Mouse (Mus musculus) forebrain, embryonic 11.5 days (tissue): ENCODE measurements around the gene Tceanc. TPM values are rescaled to one million over a fixed set of nuclear protein-coding genes. Genes with fewer than 3 reads are reported as not detected.

Experiments
- ATAC-seq: fragments of 200-750 bp; cut with Nextera tagmentation; replicated peaks from 2 replicates; pipeline ENCODE4 v1.8.0; 2017; ENCODE audit warnings: moderate TSS enrichment; ENCODE audit not compliant: low FRiP score
- DNase-seq: peaks from one replicate; pipeline ENCODE4 v3.0.0-alpha.2; 2017; ENCODE audit warnings: low spot score
- H3K27ac ChIP-seq: fragments of 300-500 bp; sonication (generic); 2 replicates; pipeline ENCODE4 v1.5.1; 2014; ENCODE audit warnings: low read depth, low read length
- H3K27me3 ChIP-seq: fragments of 300-500 bp; sonication (generic); 2 replicates; pipeline ENCODE4 v1.6.1; 2014; ENCODE audit warnings: mild to moderate bottlenecking, low read length, mixed read lengths; ENCODE audit not compliant: control insufficient read depth, insufficient read depth
- H3K36me3 ChIP-seq: fragments of 300-500 bp; sonication (generic); 2 replicates; pipeline ENCODE4 v1.6.1; 2014; ENCODE audit warnings: mild to moderate bottlenecking, low read length, moderate library complexity, mixed read lengths; ENCODE audit not compliant: control insufficient read depth, insufficient read depth
- H3K4me1 ChIP-seq: fragments of 300-500 bp; sonication (generic); replicated peaks from 2 replicates; pipeline ENCODE4 v1.6.1; 2014; ENCODE audit warnings: low read length, mixed read lengths; ENCODE audit not compliant: control insufficient read depth, insufficient read depth
- H3K4me2 ChIP-seq: fragments of 300-500 bp; sonication (generic); 2 replicates; pipeline ENCODE4 v1.6.1; 2014; ENCODE audit warnings: low read depth, mild to moderate bottlenecking, low read length, moderate library complexity, mixed read lengths; ENCODE audit not compliant: severe bottlenecking
- H3K4me3 ChIP-seq: fragments of 300-500 bp; sonication (generic); 2 replicates; pipeline ENCODE4 v1.5.1; 2014; ENCODE audit warnings: low read depth, low read length
- H3K9ac ChIP-seq: fragments of 300-500 bp; sonication (generic); 2 replicates; pipeline ENCODE4 v1.6.1; 2014; ENCODE audit warnings: low read length
- H3K9me3 ChIP-seq: fragments of 300-500 bp; sonication (generic); 2 replicates; pipeline ENCODE4 v1.6.1; 2016; ENCODE audit warnings: low read length, mixed read lengths; ENCODE audit not compliant: control insufficient read depth
- WGBS: fragments of 180-500 bp; shearing (Covaris S2); extraction: QIAGEN DNeasy Blood & Tissue Kit; methylation state at CpG from one replicate; pipeline ENCODE4 v1.1.7; 2014; 5-methylcytosine and 5-hydroxymethylcytosine counted together
- polyA plus RNA-seq: library from polyadenylated mRNA; unstranded; fragments of >200 nt; fragmentation: Nextera tagmentation; extraction: Ambion mirVana; gene quantifications from 2 replicates; pipeline ENCODE4 v1.2.1, GENCODE M21; 2014

The Tceanc gene
- 14.5 and 16.0 TPM in 2 replicates for polyA plus RNA-seq

DNA sequence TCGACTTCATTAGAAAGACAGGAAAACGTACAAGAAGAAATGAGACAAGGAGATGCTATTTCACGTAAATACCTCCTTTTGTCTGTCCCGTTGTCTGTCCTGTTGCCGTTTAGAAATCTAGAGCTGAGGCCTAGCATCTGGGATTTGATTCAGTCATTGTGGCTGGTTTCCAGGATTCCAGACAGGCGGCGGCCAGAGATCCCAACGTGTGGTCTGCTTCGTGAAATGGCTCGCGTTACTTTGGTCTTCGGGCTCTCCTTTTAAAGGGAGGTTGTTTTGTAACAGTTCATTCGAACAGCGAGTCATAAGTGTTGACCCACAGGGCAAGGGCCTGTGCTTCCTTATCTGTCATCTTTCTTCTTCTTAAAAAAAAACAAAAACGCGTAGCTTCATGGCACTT lies at the start of gene Tceanc:
Gene Tceanc, minus strand, starts transcription at position 223 of the 400 bp plus-strand sequence.
- no peak within 1 kb of the TSS for H3K27ac ChIP-seq
- DNase-seq (no peak), ATAC-seq (no peak)
- no peaks in the 10 kb centered on the region for H3K4me1 ChIP-seq
- 79% methylated on average over 16 of the region's 16 CpGs for WGBS
- no peak within 1 kb of the TSS for H3K4me2 ChIP-seq
- no peaks in the 10 kb centered on the region for H3K36me3 ChIP-seq
- no peak within 1 kb of the TSS for H3K4me3 ChIP-seq
- H3K27me3 ChIP-seq: peaks cover 2% of the 10 kb centered on the region; the same call in 1 of the 2 replicates
- no peak within 1 kb of the TSS for H3K9ac ChIP-seq
- H3K9me3 ChIP-seq: no peaks in the 10 kb centered on the region

DNA sequence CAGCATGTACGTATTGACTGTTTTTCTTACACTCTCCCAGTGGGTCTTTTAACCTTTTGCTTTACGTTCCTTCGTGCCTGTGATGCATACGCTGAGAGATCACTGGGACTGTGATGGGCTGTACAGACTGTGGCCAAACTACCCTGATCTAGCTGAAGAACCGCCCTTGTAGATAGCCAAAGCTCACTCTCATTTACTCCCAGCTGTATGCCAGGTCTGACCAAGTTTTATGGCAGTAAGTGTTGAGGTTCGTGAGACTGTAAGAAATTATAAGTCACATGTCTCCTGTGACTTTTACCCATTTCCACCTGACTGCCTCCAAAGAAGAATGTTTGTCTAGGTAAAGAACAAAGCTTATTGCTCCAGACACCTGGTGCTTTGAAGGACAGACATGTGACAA lies 47.6 kb upstream of the Tceanc start:
- 85% methylated on average over 6 of the region's 6 CpGs for WGBS
- no peaks in the 10 kb centered on the region for H3K9me3 ChIP-seq
- no peaks in the 10 kb centered on the region for H3K4me1 ChIP-seq
- DNase-seq: no peak
- no peaks in the 10 kb centered on the region; the same call in 1 of the 2 replicates for H3K27me3 ChIP-seq
- no peaks in the 10 kb centered on the region for H3K36me3 ChIP-seq
- no peak overlapping the region for H3K9ac ChIP-seq
- ATAC-seq: no peak
- no peak overlapping the region for H3K4me3 ChIP-seq
- H3K4me2 ChIP-seq: no peak overlapping the region
- H3K27ac ChIP-seq: no peak overlapping the region

DNA sequence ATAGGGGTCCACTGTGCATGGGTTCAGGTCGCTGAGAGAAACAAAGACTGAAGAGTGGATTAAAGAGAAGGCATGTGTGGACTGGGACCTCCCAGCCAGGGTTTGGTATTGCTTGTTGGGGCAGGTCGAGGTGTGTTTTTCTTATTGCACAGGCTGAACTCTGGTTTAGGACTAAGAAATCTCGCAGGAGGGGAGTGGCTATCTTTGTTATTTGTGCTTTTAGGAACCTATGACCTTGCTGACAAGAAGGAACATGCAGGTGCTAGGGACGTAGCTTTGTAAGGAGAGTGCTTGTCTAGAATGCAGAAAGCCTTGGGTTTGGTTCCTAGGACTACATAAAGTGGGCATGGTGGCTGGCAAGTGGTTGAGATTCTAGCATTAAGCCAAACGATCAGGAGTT lies 47.0 kb upstream of the Tceanc start:
- DNase-seq (no peak), ATAC-seq (no peak)
- Histone ChIP-seq H3K27ac (no peak overlapping the region), H3K27me3 (no peaks in the 10 kb centered on the region; the same call in 1 of the 2 replicates), H3K9ac (no peak overlapping the region), H3K4me1 (no peaks in the 10 kb centered on the region), H3K9me3 (no peaks in the 10 kb centered on the region), H3K4me2 (no peak overlapping the region), H3K36me3 (no peaks in the 10 kb centered on the region), H3K4me3 (no peak overlapping the region)
- 82% methylated on average over 5 of the region's 5 CpGs for WGBS

DNA sequence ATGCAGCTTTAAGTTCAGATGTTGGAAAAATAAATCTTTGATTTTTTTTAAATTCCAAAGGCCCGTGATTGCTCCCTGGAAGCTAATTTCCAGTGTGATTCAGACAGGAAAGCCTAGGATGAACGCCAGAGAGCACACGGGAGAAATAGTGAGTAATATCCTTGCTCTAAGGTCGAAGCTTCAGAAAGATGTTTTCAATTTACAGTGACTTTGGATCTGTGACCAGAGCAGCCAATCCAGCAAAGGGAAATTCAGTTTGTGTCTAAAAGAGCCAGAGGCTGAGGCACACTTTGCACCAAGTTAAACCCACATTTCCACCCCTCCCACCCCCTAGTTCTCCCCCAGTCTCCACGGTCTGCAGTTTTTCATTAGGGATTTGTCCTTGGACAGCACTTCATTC lies 46.5 kb upstream of the Tceanc start:
- Histone ChIP-seq H3K4me1 (no peaks in the 10 kb centered on the region), H3K27me3 (no peaks in the 10 kb centered on the region; the same call in 1 of the 2 replicates), H3K36me3 (no peaks in the 10 kb centered on the region), H3K27ac (no peak overlapping the region), H3K4me3 (no peak overlapping the region), H3K9me3 (no peaks in the 10 kb centered on the region), H3K9ac (no peak overlapping the region), H3K4me2 (no peak overlapping the region)
- ATAC-seq (no peak), DNase-seq (no peak)
- 68% methylated on average over 5 of the region's 5 CpGs for WGBS

DNA sequence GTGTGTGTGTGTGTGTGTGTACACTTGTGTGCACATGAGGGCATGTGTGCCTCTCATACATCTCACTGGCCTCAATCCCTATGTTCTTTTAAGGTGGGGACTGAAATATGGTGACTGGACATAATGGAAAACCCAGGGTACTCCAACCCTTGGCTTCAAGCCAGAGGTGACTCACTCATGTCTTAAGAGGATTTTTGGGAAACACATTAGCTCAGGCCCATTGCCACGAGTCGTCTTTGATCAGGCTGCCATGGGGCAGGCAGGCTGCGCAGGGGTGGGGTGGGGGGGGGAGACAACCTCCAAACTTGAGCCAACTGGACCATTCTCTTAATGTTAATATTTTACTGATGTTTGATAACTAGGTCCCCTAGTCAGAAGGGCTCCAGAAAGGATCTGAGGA lies 41.0 kb upstream of the Tceanc start:
- Histone ChIP-seq H3K4me2 (no peak overlapping the region), H3K9ac (no peak overlapping the region), H3K4me3 (no peak overlapping the region), H3K9me3 (no peaks in the 10 kb centered on the region), H3K27ac (no peak overlapping the region), H3K27me3 (no peaks in the 10 kb centered on the region; the same call in 1 of the 2 replicates), H3K4me1 (no peaks in the 10 kb centered on the region), H3K36me3 (no peaks in the 10 kb centered on the region)
- no peak for ATAC-seq
- WGBS: 93% methylated on average over 3 of the region's 3 CpGs
- DNase-seq: no peak

DNA sequence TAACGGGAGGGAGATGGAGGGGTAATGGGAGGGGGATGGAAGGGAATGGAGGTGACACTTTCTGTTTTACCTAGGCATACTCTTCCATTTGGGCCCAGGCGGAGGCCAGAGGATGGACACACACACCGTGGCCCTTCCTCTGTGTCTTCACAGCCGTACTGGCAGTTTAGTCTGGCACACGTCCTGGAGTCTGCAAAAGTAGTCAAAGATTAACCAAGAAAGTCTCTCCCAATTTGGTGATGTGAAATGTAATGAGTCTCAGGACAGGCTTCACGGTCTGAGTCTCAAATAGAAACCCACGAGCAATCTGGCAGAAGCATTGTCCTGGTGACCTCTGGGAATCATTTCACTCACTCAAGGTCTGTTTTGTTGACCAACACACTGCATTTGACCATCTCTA lies 34.0 kb upstream of the Tceanc start:
- WGBS: 90% methylated on average over 7 of the region's 7 CpGs
- DNase-seq: no peak
- Histone ChIP-seq H3K4me3 (no peak overlapping the region), H3K27me3 (no peaks in the 10 kb centered on the region; the same call in 1 of the 2 replicates), H3K4me1 (no peaks in the 10 kb centered on the region), H3K36me3 (no peaks in the 10 kb centered on the region), H3K27ac (no peak overlapping the region), H3K9me3 (no peaks in the 10 kb centered on the region), H3K9ac (no peak overlapping the region), H3K4me2 (no peak overlapping the region)
- no peak for ATAC-seq

DNA sequence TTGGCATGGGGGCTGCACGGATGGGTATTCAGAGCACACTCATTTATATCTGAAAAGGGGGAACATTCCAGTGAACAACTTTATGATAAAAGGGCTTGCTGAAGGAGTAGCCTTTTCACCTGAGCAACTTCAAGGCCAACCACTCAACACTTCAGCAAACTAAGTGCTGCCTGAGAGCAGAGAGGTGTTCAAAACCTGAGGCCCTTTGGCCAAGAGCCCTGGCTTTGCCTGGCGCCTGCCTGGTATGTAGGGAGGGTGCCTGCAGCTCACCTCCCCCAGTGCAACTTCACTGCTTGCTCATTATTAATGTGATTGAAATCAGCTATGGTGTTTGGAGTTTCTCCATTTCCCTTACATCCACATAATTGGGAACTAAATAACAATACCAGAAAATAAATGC lies 28.1 kb upstream of the Tceanc start:
- no peak overlapping the region for H3K9ac ChIP-seq
- no peaks in the 10 kb centered on the region for H3K36me3 ChIP-seq
- ATAC-seq (no peak), DNase-seq (no peak)
- H3K4me3 ChIP-seq: no peak overlapping the region
- no peaks in the 10 kb centered on the region for H3K9me3 ChIP-seq
- H3K4me1 ChIP-seq: no peaks in the 10 kb centered on the region
- H3K4me2 ChIP-seq: no peak overlapping the region
- 75% methylated on average over 2 of the region's 2 CpGs for WGBS
- H3K27me3 ChIP-seq: 0 out of 2 replicates have a peak, but pooled peaks cover 2% of the 10 kb centered on the region
- no peak overlapping the region for H3K27ac ChIP-seq

DNA sequence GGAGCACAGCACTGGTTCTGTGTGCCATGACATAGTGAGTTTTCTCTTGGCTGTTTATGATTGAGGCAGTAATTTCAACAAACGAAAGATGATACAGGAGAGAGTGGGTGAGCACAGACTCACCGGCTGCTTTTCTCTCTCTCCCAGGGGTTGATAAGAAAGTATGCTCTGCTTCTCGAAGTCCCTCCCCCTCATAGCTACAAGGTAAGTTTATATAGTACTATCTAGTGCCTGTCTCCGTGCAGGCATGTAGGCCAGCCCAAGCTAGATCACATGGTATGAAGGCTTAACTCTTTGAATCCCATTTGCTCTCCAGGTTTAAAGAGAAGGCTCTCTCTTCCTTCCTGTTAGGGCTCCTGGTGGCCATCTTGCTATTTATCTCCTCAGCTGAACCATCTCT lies 16.8 kb upstream of the Tceanc start:
- no peak overlapping the region for H3K4me2 ChIP-seq
- no peak overlapping the region for H3K27ac ChIP-seq
- no peak for DNase-seq
- no peak overlapping the region for H3K4me3 ChIP-seq
- 79% methylated on average over 4 of the region's 4 CpGs for WGBS
- no peak for ATAC-seq
- no peaks in the 10 kb centered on the region for H3K9me3 ChIP-seq
- peaks cover 2% of the 10 kb centered on the region; the same call in 1 of the 2 replicates for H3K27me3 ChIP-seq
- no peak overlapping the region for H3K9ac ChIP-seq
- H3K4me1 ChIP-seq: no peaks in the 10 kb centered on the region
- H3K36me3 ChIP-seq: no peaks in the 10 kb centered on the region

DNA sequence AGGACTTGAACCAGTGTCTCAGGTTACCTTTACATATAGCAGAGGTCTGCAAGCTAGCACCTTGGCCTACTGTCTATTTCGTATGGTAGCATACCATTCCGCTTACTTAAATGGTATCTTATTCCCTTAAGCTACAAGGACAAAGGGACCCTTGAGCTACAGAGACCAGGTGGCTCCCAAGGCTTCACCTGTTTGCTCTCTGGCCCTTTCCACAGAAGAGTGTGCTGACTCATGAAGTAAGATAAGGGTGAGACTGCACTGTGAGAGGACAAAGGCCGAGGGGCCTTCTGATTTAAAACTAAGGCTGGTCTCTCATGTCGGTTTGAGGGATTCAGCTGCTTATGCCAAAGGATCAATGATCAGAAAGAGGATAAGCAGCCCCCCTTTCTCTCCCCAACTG lies 15.1 kb upstream of the Tceanc start:
- no peak overlapping the region for H3K4me2 ChIP-seq
- 84% methylated on average over 4 of the region's 4 CpGs for WGBS
- H3K27ac ChIP-seq: no peak overlapping the region
- H3K4me1 ChIP-seq: no peaks in the 10 kb centered on the region
- ATAC-seq (no peak), DNase-seq (no peak)
- no peak overlapping the region for H3K4me3 ChIP-seq
- H3K36me3 ChIP-seq: no peaks in the 10 kb centered on the region
- H3K9ac ChIP-seq: no peak overlapping the region
- H3K27me3 ChIP-seq: peaks cover 2% of the 10 kb centered on the region; the same call in 1 of the 2 replicates
- no peaks in the 10 kb centered on the region for H3K9me3 ChIP-seq
